Mouse (Mus musculus): Measurements from ENCODE around the gene Hs3st1. TPM values are rescaled to one million over a fixed set of nuclear protein-coding genes. Genes with fewer than 3 reads are reported as not detected.

Hs3st1 gene
- polyA plus RNA-seq, 1 experiment from 2014 or later = 44.7 TPM

DNA sequence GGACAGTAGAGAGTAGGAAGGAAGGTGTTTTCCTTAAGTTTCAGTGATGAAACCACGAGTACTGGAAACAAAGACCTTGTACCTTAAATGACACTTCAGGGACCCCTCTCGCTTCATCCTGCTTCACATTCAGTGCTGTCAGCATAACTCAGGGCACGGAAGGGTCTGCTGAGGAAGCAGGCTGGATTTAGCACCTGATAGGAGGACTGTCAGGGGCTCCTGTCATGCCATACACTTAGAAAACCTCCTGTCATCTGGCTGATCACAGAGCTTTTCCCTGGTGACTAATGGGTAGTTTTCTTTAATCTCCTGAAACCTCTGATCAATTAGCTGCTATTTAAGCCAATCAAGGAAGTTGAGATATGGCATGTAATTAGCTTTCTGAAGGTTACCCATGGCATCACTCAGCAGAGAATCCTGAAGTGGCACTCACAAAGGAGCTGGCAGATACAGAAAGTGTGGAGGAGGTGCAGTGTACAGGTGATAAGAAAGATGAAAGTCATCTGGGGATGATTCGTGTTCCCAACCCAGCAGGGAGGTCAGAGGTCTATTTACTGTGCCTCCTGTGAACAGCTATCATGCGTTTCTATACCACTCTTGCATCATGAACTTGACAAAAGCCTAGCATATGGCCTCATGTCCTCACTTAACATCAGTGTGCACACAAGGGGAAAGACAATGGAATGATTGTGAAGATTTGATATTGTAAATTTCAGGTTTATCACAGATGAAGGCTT is 22.1 kb downstream of the Hs3st1 start:
- Histone ChIP-seq H3K4me2 (no peak overlapping the region), H3K9me3 (no peaks in the 10 kb centered on the region), H3K27me3 (no peaks in the 10 kb centered on the region), H3K4me3 (no peak overlapping the region), H3K36me3 (no peaks in the 10 kb centered on the region), H3K9ac (no peak overlapping the region), H3K27ac (replicated peaks) (no peak overlapping the region), H3K4me1 (replicated peaks) (no peaks in the 10 kb centered on the region)
- ATAC-seq (ENCODE audit: low FRiP score, low read depth) = no peak
- 56% methylated on average over 5 of the region's 5 CpGs for WGBS

DNA sequence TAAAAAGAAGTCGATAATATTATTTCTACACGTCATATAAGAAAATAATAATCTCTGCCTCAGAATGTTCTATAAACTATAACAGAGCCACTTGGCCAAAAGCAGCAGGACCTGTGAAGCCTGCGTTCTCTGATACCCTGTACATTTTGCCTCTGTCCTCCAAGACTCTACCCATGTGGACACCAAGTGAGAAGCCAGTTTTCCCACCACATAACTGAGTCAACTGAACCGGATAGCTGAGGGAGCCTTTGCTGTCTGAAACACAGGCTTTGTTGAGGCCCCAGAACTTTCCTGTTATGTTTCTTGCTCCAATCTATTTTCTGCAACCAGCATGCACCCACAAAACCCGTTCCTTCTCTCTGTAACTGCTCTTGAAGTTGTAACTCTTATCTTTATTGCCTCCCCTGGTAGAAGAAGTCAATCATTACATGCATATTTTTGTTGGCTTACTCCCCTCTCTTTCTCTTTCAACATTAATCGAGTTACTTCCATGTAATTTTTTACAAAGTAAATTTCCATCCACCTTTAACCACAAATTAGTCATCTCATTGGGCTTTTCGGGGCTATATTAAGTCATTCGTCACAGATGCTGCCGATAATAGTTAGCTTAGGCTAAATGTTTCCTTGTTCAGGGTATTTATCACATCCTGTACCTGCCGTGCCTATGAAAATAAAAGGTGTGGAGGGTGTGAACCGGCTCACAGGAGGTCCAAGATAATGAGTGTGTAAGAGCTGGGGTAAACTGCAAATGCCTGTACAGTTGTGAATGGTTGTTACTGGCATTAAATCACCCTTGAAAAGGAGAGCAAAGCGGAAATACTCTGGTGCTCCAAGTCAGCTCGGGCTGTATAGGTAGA is 39.4 kb downstream of the Hs3st1 start:
- 85% methylated on average over 13 of the region's 13 CpGs for WGBS
- Histone ChIP-seq H3K9ac (no peak overlapping the region), H3K27me3 (no peaks in the 10 kb centered on the region), H3K9me3 (no peaks in the 10 kb centered on the region), H3K4me1 (replicated peaks) (no peaks in the 10 kb centered on the region), H3K4me2 (no peak overlapping the region), H3K4me3 (no peak overlapping the region), H3K36me3 (no peaks in the 10 kb centered on the region), H3K27ac (replicated peaks) (no peak overlapping the region)
- no peak for ATAC-seq (ENCODE audit: low FRiP score, low read depth)

DNA sequence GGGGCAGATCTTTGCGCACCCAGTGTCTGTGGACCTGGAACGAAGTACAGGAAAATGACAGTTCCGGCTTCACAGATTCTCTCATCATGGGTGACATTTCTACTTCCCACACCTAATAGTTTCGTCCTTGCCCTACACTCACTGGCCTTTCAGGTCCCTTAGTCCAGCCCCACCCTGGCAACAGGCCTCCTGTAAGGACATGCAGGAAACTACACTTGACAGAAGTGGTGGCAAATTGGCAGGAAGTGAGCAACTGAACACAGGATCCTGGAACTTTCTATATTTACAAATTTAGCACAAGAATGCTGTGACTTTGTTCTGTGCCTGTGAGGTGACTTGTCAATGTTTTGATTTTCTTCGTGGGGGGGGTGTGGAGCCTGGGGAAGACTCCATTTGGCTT is 40.1 kb downstream of the Hs3st1 start:
- ATAC-seq (ENCODE audit: low FRiP score, low read depth) = no peak
- Histone ChIP-seq H3K9ac (no peak overlapping the region), H3K4me3 (no peak overlapping the region), H3K4me2 (no peak overlapping the region), H3K4me1 (replicated peaks) (no peaks in the 10 kb centered on the region), H3K36me3 (no peaks in the 10 kb centered on the region), H3K9me3 (no peaks in the 10 kb centered on the region), H3K27ac (replicated peaks) (no peak overlapping the region), H3K27me3 (no peaks in the 10 kb centered on the region)
- 79% methylated on average over 5 of the region's 5 CpGs for WGBS

DNA sequence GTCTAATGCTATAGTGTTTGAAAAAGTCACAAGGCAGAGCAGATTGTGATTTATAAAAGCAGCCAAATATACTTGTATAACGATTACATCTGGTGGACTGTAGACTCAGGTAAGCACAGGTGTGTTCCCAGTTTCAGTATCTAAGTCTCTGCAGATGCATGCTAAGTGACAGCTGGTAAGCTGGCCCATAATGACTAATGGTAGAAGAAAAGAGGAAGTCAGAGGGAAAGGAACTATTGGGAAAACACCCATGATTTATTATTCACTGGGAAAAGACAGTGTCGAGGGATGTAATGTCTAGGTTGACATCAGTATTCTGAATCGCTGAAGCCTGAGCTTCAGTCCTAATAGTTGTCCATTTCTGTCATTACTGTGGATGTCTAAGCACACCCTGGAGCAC is 49.7 kb downstream of the Hs3st1 start:
- no peak overlapping the region for H3K27ac ChIP-seq (replicated peaks)
- no peak overlapping the region for H3K4me3 ChIP-seq
- H3K36me3 ChIP-seq = no peaks in the 10 kb centered on the region
- WGBS = 68% methylated on average over 3 of the region's 3 CpGs
- no peaks in the 10 kb centered on the region for H3K9me3 ChIP-seq
- no peak overlapping the region for H3K9ac ChIP-seq
- no peak for ATAC-seq (ENCODE audit: low FRiP score, low read depth)
- no peaks in the 10 kb centered on the region for H3K4me1 ChIP-seq (replicated peaks)
- H3K27me3 ChIP-seq = no peaks in the 10 kb centered on the region
- H3K4me2 ChIP-seq = no peak overlapping the region

DNA sequence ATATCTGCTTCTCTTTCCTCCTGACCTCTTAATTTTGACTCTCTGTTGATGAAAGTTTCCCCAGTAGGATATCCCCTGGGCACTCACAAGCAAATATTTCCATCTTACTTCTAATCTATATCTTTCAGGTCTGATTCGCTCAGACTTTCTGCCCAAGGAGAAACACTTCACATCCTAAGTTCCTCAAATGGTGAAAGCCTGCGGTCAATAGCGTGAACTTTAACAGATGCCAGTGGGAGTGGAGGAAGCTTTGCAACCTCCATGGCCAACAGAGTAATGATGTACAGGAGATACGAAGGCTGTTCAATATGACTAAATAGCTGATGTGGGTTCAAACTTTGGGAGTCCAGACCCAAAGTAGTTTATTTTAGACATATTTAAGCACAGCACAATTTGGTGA is 94.4 kb downstream of the Hs3st1 start:
- WGBS = 95% methylated on average over 4 of the region's 4 CpGs
- no peak for ATAC-seq (ENCODE audit: low FRiP score, low read depth)

DNA sequence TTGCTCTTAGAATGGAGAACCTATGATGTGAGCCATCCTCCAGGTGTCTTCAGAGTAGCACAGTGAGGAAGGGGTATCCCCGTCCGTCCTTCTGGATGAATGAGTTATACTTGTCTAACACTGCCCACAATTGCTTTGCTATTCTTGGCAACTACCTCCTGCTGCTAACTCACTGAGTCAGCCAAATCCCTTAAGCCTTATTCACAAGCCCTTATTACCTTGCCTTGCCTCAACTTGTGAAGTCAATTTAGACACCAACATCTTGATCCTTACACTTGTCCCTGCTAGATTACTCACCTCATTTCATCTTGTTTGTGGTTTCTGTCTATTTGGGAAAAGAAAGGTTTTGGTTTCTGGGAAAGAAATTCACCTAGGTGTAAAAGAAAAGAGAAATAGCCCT is 95.9 kb downstream of the Hs3st1 start:
- ATAC-seq (ENCODE audit: low FRiP score, low read depth) = no peak
- H3K27me3 ChIP-seq = no peaks in the 10 kb centered on the region
- H3K4me3 ChIP-seq = no peak overlapping the region
- H3K9ac ChIP-seq = no peak overlapping the region
- H3K36me3 ChIP-seq = no peaks in the 10 kb centered on the region
- 57% methylated on average over 2 of the region's 2 CpGs for WGBS
- no peak overlapping the region for H3K4me2 ChIP-seq
- H3K9me3 ChIP-seq = no peaks in the 10 kb centered on the region
- no peak overlapping the region for H3K27ac ChIP-seq (replicated peaks)
- H3K4me1 ChIP-seq (replicated peaks) = no peaks in the 10 kb centered on the region

More for the DNA sequence above, 94.4 kb downstream of the Hs3st1 start:
- H3K9ac ChIP-seq = no peak overlapping the region
- H3K27ac ChIP-seq (replicated peaks) = no peak overlapping the region
- no peak overlapping the region for H3K4me2 ChIP-seq
- no peak overlapping the region for H3K4me3 ChIP-seq
- no peaks in the 10 kb centered on the region for H3K27me3 ChIP-seq
- no peaks in the 10 kb centered on the region for H3K4me1 ChIP-seq (replicated peaks)
- no peaks in the 10 kb centered on the region for H3K9me3 ChIP-seq
- H3K36me3 ChIP-seq = no peaks in the 10 kb centered on the region

DNA sequence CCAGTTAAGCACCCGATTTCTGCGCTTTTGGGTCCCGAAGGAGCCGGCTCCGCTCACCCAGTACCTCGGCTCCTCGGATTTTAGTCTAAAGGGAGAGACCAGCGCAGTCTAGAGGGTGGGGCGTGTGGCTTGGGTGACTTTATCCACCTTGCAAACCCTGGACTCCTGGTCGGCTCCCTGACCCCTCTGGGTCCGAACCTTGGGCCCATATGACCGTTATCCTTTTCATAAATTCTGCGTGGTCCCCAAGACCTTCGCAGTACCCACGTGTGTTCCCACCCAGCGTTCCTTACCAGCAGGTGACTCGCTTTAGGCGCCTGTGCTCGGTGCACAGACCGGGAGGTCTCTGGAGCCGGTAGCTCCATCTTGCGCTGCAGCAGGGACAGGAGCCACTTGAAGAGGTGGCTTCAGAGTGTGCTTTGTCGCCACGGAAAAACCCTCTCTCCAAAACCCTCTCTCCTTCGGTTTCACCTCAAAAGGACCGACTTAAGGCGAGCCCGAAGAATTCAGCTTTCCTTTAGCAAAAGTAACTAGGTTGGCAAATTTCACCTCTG is 110.4 kb downstream of the Hs3st1 start:
- Histone ChIP-seq H3K36me3 (no peaks in the 10 kb centered on the region), H3K4me1 (replicated peaks) (peaks cover 16% of the 10 kb centered on the region), H3K4me3 (peak overlapping the region; percentile 83), H3K9ac (peak overlapping the region; percentile 76), H3K27ac (replicated peaks) (peak overlapping the region; percentile 73), H3K9me3 (no peaks in the 10 kb centered on the region), H3K4me2 (peak overlapping the region; percentile 84), H3K27me3 (no peaks in the 10 kb centered on the region)
- under 1% methylated on average over 28 of the region's 28 CpGs for WGBS
- peak; percentile 71 for ATAC-seq (ENCODE audit: low FRiP score, low read depth)

DNA sequence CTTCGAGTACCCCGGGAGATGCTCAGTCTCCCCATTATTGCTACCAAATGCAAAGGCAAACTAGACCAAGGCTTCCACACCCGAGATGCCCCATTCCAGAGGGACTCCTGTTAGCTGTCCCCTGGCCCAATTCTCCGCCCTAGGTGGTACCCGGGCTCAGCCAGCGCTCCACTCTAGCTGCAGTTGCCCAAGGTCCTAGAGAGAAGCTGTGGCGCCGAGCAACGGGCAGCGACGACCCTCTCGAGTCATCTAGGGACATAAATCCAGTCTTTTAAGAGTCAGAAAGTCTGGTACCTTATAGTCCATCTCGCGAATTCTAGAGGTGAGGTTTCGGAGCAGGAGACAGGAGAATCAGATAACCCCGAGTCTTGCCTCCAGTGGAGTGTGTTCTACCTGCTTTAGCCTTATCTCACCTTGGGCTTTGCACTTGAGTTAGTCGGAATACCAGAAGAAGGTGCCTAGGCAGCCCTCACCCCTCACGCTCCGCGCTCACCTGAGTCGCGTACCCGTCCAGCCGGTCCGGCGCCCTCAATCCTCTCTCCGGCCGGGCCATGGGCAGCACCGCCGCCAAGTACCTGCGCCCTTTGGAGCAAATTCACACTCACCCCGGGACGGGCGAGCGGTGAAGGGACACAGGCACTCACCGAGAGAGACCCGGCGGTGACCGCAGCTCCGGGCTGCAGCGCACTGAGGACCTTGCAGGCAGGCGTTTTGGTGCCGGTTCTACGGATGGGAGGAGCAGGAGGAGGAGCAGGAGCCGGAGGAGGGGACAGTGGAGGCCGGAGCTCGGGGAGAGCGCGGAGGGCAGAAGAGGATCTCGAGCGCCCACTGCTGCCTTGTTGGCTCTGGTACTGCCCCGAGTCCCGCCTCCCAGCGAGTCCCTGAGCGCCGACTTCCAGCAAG is 111.1 kb downstream of the Hs3st1 start:
- no peaks in the 10 kb centered on the region for H3K27me3 ChIP-seq
- H3K4me2 ChIP-seq = peak overlapping the region; percentile 84
- peaks cover 20% of the 10 kb centered on the region for H3K4me1 ChIP-seq (replicated peaks)
- peak; percentile 96 for ATAC-seq (ENCODE audit: low FRiP score, low read depth)
- H3K4me3 ChIP-seq = peak overlapping the region; percentile 83
- H3K9ac ChIP-seq = peak overlapping the region; percentile 76
- under 1% methylated on average over 56 of the region's 56 CpGs for WGBS
- no peaks in the 10 kb centered on the region for H3K36me3 ChIP-seq
- H3K27ac ChIP-seq (replicated peaks) = peak overlapping the region; percentile 76
- no peaks in the 10 kb centered on the region for H3K9me3 ChIP-seq

DNA sequence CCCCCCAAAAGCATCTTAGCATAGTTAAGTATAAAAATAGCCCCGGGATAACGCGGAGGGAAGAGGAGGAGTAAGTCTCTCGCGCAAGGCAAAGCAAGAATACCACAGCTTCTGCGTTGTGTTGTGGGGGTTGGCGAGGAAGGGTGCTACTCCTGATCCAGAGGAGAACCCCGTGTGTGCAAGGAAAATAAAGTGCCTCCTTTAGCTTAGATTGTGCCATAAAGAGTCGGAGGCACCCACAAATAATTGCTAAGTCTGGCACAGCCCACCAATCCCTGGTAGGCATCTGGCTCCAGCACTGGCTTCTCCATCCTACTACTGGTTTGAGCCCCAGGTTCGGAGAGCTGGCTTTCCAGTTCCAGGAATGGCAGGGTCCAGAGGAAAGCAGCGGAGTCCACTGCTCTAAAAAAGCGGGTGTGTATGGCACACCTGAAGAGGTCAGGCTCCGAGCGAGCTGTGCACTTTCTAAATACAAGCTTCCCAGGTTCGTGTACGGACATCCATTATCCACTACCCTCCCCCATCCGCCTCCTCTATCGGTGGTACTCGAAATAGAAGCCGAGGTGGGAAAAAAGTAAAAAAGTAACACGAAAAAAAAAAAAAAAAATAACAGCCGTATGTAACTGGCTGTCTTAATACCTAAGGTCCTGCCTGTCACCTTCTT is 111.9 kb downstream of the Hs3st1 start:
- H3K4me1 ChIP-seq (replicated peaks) = peaks cover 20% of the 10 kb centered on the region
- no peaks in the 10 kb centered on the region for H3K36me3 ChIP-seq
- peak overlapping the region; percentile 76 for H3K9ac ChIP-seq
- H3K9me3 ChIP-seq = no peaks in the 10 kb centered on the region
- H3K27ac ChIP-seq (replicated peaks) = peak overlapping the region; percentile 50
- 3% methylated on average over 22 of the region's 22 CpGs for WGBS
- H3K4me3 ChIP-seq = peak overlapping the region; percentile 83
- no peak for ATAC-seq (ENCODE audit: low FRiP score, low read depth)
- no peaks in the 10 kb centered on the region for H3K27me3 ChIP-seq
- peak overlapping the region; percentile 84 for H3K4me2 ChIP-seq

DNA sequence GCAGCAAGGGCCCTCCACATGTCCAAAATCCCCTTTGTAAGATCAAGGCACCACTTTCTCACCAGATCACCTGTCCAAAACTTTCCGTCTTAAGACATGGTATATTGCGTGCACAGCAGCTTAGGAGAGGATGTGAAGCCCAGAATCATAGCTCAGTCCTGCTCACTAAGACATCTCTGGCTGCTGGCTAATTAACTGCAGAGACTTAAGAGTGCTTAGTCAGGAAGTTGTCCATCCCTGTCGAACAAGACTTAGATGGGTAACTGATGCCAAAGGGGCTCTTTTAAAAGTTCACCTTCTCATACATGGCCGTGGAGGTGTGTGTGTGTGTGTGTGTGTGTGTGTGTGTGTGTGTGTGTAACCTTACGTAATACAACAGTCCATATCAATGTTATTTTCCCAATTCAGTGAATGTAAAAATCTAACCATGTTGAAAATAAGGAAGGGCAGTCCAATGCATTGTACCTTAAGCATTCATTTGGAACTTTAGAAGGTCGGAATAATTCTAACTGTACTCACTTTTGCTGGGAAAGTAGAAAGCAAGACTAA is 113.0 kb downstream of the Hs3st1 start:
- ATAC-seq (ENCODE audit: low FRiP score, low read depth) = no peak
- H3K27ac ChIP-seq (replicated peaks) = no peak overlapping the region
- H3K9me3 ChIP-seq = no peaks in the 10 kb centered on the region
- 69% methylated on average over 6 of the region's 6 CpGs for WGBS
- no peaks in the 10 kb centered on the region for H3K36me3 ChIP-seq
- peaks cover 21% of the 10 kb centered on the region for H3K4me1 ChIP-seq (replicated peaks)
- H3K27me3 ChIP-seq = no peaks in the 10 kb centered on the region
- H3K4me3 ChIP-seq = peak overlapping the region; percentile 83
- H3K4me2 ChIP-seq = peak overlapping the region; percentile 84
- peak overlapping the region; percentile 76; the same call in 1 of the 2 replicates for H3K9ac ChIP-seq
